Mouse (Mus musculus): Measurements from ENCODE around the gene Gm27179. TPM values are rescaled to one million over a fixed set of nuclear protein-coding genes. Genes with fewer than 3 reads are reported as not detected.
"Not testable (repeated sequence)": the region's sequence is repeated elsewhere in the genome, so short reads cannot be mapped to it uniquely, and the experiment has no call there.

Gm27179 gene
- total and polyA plus RNA-seq, 2 experiments from 2014 or later = not detected

DNA sequence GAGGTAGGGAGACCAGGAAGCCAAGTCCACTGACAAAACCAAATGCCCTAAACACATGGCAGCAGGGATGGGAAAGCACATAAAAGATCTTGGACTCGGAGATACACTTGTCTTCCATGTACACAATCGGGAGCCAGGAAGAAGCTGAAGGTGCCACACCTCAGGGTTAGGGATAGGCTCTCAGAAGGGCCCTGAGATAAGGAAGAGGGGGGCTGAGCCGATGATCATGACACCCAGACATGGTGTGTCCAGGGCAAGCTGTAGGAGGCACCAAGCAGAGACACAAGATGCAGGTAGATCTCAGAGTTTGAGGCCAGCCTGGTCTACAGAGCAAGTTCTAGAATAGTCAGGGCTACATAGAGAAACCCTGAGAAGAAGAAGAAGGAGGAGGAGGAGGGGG lies 17.8 kb downstream of the Gm27179 start:
- no CpG with 5 or more reads among the region's 3 CpGs for WGBS
- DNase-seq (ENCODE audit: low spot score) = not testable (repeated sequence)

DNA sequence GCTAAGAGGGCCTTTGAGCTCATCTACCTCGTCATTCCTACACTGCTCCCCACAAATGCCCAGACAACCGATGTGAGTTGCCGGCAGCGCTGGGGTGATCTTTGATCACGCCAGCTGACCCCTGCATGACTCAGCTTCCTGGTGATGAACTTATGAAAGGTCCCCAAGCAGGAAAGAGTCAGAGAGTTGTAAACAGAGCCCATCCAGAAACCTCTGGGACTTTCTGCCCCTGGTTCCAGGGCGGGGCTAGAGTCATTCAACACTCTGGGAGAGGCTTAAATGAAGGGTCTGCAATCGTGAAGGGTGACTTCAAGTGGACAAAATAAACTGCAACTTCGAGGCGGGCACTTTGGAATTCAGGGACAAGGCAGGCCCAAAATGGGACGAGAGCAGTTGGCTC lies 24.3 kb downstream of the Gm27179 start:
- not testable (repeated sequence) for H3K27me3 ChIP-seq (ENCODE audit: insufficient read depth, low read length); H3K36me3 ChIP-seq (ENCODE audit: insufficient read depth, low read length); H3K4me3 ChIP-seq (ENCODE audit: low read depth, low read length); DNase-seq (ENCODE audit: low spot score); H3K9me3 ChIP-seq (ENCODE audit: low read length); ATAC-seq (ENCODE audit: low FRiP score); H3K9ac ChIP-seq (replicated peaks; ENCODE audit: low read length, poor library complexity, severe bottlenecking); H3K4me2 ChIP-seq (ENCODE audit: low read depth, low read length, poor library complexity, severe bottlenecking); H3K27ac ChIP-seq (ENCODE audit: low read depth, low read length); H3K4me1 ChIP-seq (ENCODE audit: insufficient read depth, low read length)
- no CpG with 5 or more reads among the region's 10 CpGs for WGBS

More for the DNA sequence above, 17.8 kb downstream of the Gm27179 start:
- H3K27me3 ChIP-seq (ENCODE audit: insufficient read depth, low read length); H3K36me3 ChIP-seq (ENCODE audit: insufficient read depth, low read length); H3K9ac ChIP-seq (replicated peaks; ENCODE audit: low read length, poor library complexity, severe bottlenecking); ATAC-seq (ENCODE audit: low FRiP score); H3K27ac ChIP-seq (ENCODE audit: low read depth, low read length); H3K4me3 ChIP-seq (ENCODE audit: low read depth, low read length); H3K4me1 ChIP-seq (ENCODE audit: insufficient read depth, low read length); H3K4me2 ChIP-seq (ENCODE audit: low read depth, low read length, poor library complexity, severe bottlenecking); H3K9me3 ChIP-seq (ENCODE audit: low read length): not testable (repeated sequence)

- H3K4me2 ChIP-seq (ENCODE audit: low read depth, low read length, poor library complexity, severe bottlenecking) = not testable (repeated sequence)
- WGBS = no CpG with 5 or more reads among the region's 18 CpGs
Measured at GRCm38 (mm10) chr14:69485466-69486135, 26.7 kb downstream of the Gm27179 start.

GRCm38 (mm10) chr14:69473941-69474646 lies 38.3 kb downstream of the Gm27179 start:
- not testable (repeated sequence) for H3K4me3 ChIP-seq (ENCODE audit: low read depth, low read length); H3K27ac ChIP-seq (ENCODE audit: low read depth, low read length); H3K36me3 ChIP-seq (ENCODE audit: insufficient read depth, low read length); H3K27me3 ChIP-seq (ENCODE audit: insufficient read depth, low read length); H3K9me3 ChIP-seq (ENCODE audit: low read length); ATAC-seq (ENCODE audit: low FRiP score); H3K4me2 ChIP-seq (ENCODE audit: low read depth, low read length, poor library complexity, severe bottlenecking); DNase-seq (ENCODE audit: low spot score); H3K4me1 ChIP-seq (ENCODE audit: insufficient read depth, low read length); H3K9ac ChIP-seq (replicated peaks; ENCODE audit: low read length, poor library complexity, severe bottlenecking)
- WGBS = no CpG with 5 or more reads among the region's 11 CpGs

More at GRCm38 (mm10) chr14:69485466-69486135, 26.7 kb downstream of the Gm27179 start:
- H3K4me3 ChIP-seq (ENCODE audit: low read depth, low read length); H3K9ac ChIP-seq (replicated peaks; ENCODE audit: low read length, poor library complexity, severe bottlenecking); ATAC-seq (ENCODE audit: low FRiP score); H3K27ac ChIP-seq (ENCODE audit: low read depth, low read length); H3K9me3 ChIP-seq (ENCODE audit: low read length); H3K36me3 ChIP-seq (ENCODE audit: insufficient read depth, low read length); H3K4me1 ChIP-seq (ENCODE audit: insufficient read depth, low read length); H3K27me3 ChIP-seq (ENCODE audit: insufficient read depth, low read length); DNase-seq (ENCODE audit: low spot score): not testable (repeated sequence)

DNA sequence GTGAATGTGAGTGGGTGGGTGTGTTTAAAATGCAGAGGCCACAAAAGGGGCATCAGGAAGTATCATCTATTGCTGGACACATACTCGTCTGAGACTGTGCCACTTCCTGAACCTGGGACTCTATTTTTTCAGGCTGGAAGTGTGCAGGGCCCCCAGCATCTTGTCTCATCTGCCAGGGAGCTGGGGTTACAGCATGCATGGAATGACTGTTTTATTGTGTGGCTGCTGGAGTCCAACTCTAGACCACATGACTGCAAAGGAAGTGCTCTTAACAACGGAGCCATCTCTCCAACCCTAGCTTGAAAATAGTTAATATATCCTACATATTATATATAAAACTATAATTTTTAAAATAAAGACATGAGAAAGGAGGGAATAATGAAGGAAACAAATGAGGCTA lies 39.0 kb downstream of the Gm27179 start:
- no CpG with 5 or more reads among the region's 2 CpGs for WGBS
- DNase-seq (ENCODE audit: low spot score) = not testable (repeated sequence)

GRCm38 (mm10) chr14:69470122-69470708 lies 42.1 kb downstream of the Gm27179 start:
- H3K27ac ChIP-seq (ENCODE audit: low read depth, low read length); H3K4me3 ChIP-seq (ENCODE audit: low read depth, low read length); DNase-seq (ENCODE audit: low spot score); H3K9me3 ChIP-seq (ENCODE audit: low read length); H3K36me3 ChIP-seq (ENCODE audit: insufficient read depth, low read length); H3K27me3 ChIP-seq (ENCODE audit: insufficient read depth, low read length); H3K4me1 ChIP-seq (ENCODE audit: insufficient read depth, low read length); H3K9ac ChIP-seq (replicated peaks; ENCODE audit: low read length, poor library complexity, severe bottlenecking); ATAC-seq (ENCODE audit: low FRiP score); H3K4me2 ChIP-seq (ENCODE audit: low read depth, low read length, poor library complexity, severe bottlenecking): not testable (repeated sequence)
- no CpG with 5 or more reads among the region's 8 CpGs for whole genome bisulfite sequencing

More for the DNA sequence above, 39.0 kb downstream of the Gm27179 start:
- not testable (repeated sequence) for H3K9me3 ChIP-seq (ENCODE audit: low read length); H3K27me3 ChIP-seq (ENCODE audit: insufficient read depth, low read length); ATAC-seq (ENCODE audit: low FRiP score); H3K9ac ChIP-seq (replicated peaks; ENCODE audit: low read length, poor library complexity, severe bottlenecking); H3K27ac ChIP-seq (ENCODE audit: low read depth, low read length); H3K4me1 ChIP-seq (ENCODE audit: insufficient read depth, low read length); H3K4me3 ChIP-seq (ENCODE audit: low read depth, low read length); H3K4me2 ChIP-seq (ENCODE audit: low read depth, low read length, poor library complexity, severe bottlenecking); H3K36me3 ChIP-seq (ENCODE audit: insufficient read depth, low read length)

DNA sequence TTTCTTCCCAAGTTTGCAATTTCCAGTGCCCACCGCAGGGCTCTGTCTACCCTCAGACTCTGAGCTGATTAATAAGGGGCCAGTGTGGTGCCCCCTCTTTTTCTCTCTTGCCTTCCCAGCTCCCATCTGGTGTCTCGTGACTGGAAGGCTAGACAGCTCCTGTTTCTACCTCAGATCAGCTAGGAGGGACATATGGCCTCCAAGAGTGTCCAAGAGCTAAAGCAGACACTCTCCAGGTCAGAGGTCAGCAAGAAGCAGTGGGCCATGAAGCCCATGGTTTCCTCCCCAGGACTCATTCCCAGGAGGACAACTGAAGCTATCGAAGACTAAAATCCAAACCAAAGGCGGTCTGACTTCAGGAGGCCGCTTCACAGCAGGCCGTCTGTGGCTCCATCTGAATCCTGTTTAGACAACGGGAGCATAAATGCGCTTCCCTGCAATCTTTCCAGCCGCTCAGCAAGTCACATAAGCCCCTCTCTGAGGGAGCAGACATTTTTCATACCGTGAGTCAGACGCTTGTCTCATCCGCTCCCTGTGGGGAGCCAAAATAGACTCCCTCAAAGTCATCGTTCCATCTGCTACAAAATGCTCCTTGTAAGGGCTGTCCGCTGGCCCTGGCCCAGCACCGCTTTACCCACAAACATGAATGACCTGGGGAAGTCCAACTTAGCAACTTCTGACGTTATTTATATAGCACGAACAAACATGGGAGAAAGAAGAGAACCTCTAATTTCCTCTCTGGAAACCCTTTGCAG lies 44.6 kb downstream of the Gm27179 start:
- no CpG with 5 or more reads among the region's 17 CpGs for WGBS
- H3K27ac ChIP-seq (ENCODE audit: low read depth, low read length); ATAC-seq (ENCODE audit: low FRiP score); H3K9ac ChIP-seq (replicated peaks; ENCODE audit: low read length, poor library complexity, severe bottlenecking); H3K4me2 ChIP-seq (ENCODE audit: low read depth, low read length, poor library complexity, severe bottlenecking); H3K9me3 ChIP-seq (ENCODE audit: low read length); H3K27me3 ChIP-seq (ENCODE audit: insufficient read depth, low read length); H3K4me3 ChIP-seq (ENCODE audit: low read depth, low read length); DNase-seq (ENCODE audit: low spot score); H3K36me3 ChIP-seq (ENCODE audit: insufficient read depth, low read length); H3K4me1 ChIP-seq (ENCODE audit: insufficient read depth, low read length): not testable (repeated sequence)

DNA sequence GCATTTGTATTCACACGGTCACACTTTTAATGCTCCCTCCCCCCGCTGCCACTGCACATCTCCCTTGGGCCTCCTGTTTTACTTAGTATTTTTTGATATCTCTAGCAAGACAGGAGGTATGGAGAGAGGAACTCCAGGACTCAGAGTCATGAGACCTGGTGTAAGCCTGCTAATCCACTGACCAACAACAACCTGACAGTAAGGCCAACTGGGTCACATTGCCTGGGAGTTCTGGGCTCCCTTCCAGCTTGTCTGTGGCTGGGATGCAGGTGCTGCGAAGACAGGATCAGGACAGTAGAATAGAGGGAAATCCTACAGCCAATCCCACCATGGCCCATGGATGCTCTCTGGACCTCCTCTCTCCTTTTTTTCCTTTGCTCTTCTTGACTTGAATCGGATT lies 47.9 kb downstream of the Gm27179 start:
- H3K9ac ChIP-seq (replicated peaks; ENCODE audit: low read length, poor library complexity, severe bottlenecking); H3K27ac ChIP-seq (ENCODE audit: low read depth, low read length); ATAC-seq (ENCODE audit: low FRiP score); DNase-seq (ENCODE audit: low spot score); H3K4me1 ChIP-seq (ENCODE audit: insufficient read depth, low read length); H3K27me3 ChIP-seq (ENCODE audit: insufficient read depth, low read length); H3K36me3 ChIP-seq (ENCODE audit: insufficient read depth, low read length); H3K9me3 ChIP-seq (ENCODE audit: low read length); H3K4me2 ChIP-seq (ENCODE audit: low read depth, low read length, poor library complexity, severe bottlenecking); H3K4me3 ChIP-seq (ENCODE audit: low read depth, low read length): not testable (repeated sequence)
- WGBS = no CpG with 5 or more reads among the region's 4 CpGs
